Mouse (Mus musculus) CH12F3 (cell line): ENCODE measurements around the gene Csnk1d.

Source experiments
- in situ Hi-C: fragments of 300-500 bp; cut with MboI; formaldehyde crosslinking; loops from 2 replicates; pipeline ENCODE4 v1.14.3; 2020; ENCODE audit warnings: low sequenced_read_pairs

Csnk1d gene

GRCm38 (mm10) chr11:120957052-120957451 lies 34.1 kb downstream of the Csnk1d start:
- in situ Hi-C loops = no loop called here

- in situ Hi-C loops = no loop called here
Observed at GRCm38 (mm10) chr11:120955701-120956100, 35.4 kb downstream of the Csnk1d start.

- in situ Hi-C loops = no loop called here
Observed at GRCm38 (mm10) chr11:120954936-120955335, 36.2 kb downstream of the Csnk1d start.

GRCm38 (mm10) chr11:120951731-120952730 lies 39.1 kb downstream of the Csnk1d start:
- in situ Hi-C loops = no loop called here

GRCm38 (mm10) chr11:120951237-120951636 lies 39.9 kb downstream of the Csnk1d start:
- in situ Hi-C loops = no loop called here

- in situ Hi-C loops = no loop called here
Observed at GRCm38 (mm10) chr11:120950281-120951202, 40.6 kb downstream of the Csnk1d start.

GRCm38 (mm10) chr11:120949863-120950262 lies 41.3 kb downstream of the Csnk1d start:
- in situ Hi-C loops = no loop called here

GRCm38 (mm10) chr11:120948861-120949851 lies 42.0 kb downstream of the Csnk1d start:
- in situ Hi-C loops = no loop called here

- in situ Hi-C loops = no loop called here
Observed at GRCm38 (mm10) chr11:120948328-120948727, 42.8 kb downstream of the Csnk1d start, which contains the start of gene Slc16a3. Slc16a3 (plus strand) TSS chr11:120948480.

GRCm38 (mm10) chr11:120945926-120946325 lies 45.2 kb downstream of the Csnk1d start:
- in situ Hi-C loops = no loop called here

- in situ Hi-C loops = no loop called here
Observed at GRCm38 (mm10) chr11:120945266-120945665, 45.9 kb downstream of the Csnk1d start.

GRCm38 (mm10) chr11:120940959-120941358 lies 50.2 kb downstream of the Csnk1d start:
- in situ Hi-C loops = no loop called here

- in situ Hi-C loops = no loop called here
Observed at GRCm38 (mm10) chr11:120939712-120940341, 51.3 kb downstream of the Csnk1d start.

- in situ Hi-C loops = no loop called here
Observed at GRCm38 (mm10) chr11:120938795-120939194, 52.3 kb downstream of the Csnk1d start.

- in situ Hi-C loops = no loop called here
Observed at GRCm38 (mm10) chr11:120937976-120938375, 53.2 kb downstream of the Csnk1d start.

- in situ Hi-C loops = no loop called here
Observed at GRCm38 (mm10) chr11:120932564-120933398, 58.3 kb downstream of the Csnk1d start, which contains the start of gene Ccdc57. Ccdc57 (minus strand) TSS chr11:120932872.

GRCm38 (mm10) chr11:120931479-120931878 lies 59.7 kb downstream of the Csnk1d start:
- in situ Hi-C loops = no loop called here

GRCm38 (mm10) chr11:120928468-120928867 lies 62.7 kb downstream of the Csnk1d start:
- in situ Hi-C loops = no loop called here

- in situ Hi-C loops = no loop called here
Observed at GRCm38 (mm10) chr11:120922528-120922927, 68.6 kb downstream of the Csnk1d start.
